Mouse (Mus musculus) lung, embryonic 16.5 days (tissue): Measurements from ENCODE around the gene Taf4. TPM values are rescaled to one million over a fixed set of nuclear protein-coding genes. Genes with fewer than 3 reads are reported as not detected.

ENCODE experiments used
- ATAC-seq: fragments of 200-750 bp; cut with Nextera tagmentation; 2 replicates; pipeline ENCODE4 v1.8.0; 2017; ENCODE audit warnings: low read depth, mild to moderate bottlenecking, moderate library complexity
- H3K27ac ChIP-seq: fragments of 300-500 bp; sonication (generic); 2 replicates; pipeline ENCODE4 v1.5.1; 2014; ENCODE audit warnings: mild to moderate bottlenecking, control low read depth, low read length
- H3K27me3 ChIP-seq: fragments of 300-500 bp; sonication (generic); 2 replicates; pipeline ENCODE4 v1.6.1; 2014; ENCODE audit warnings: low read depth, low read length, mixed read lengths; ENCODE audit not compliant: control insufficient read depth, insufficient read depth
- H3K36me3 ChIP-seq: fragments of 300-500 bp; sonication (generic); 2 replicates; pipeline ENCODE4 v1.6.1; 2014; ENCODE audit warnings: low read length; ENCODE audit not compliant: control insufficient read depth, insufficient read depth
- H3K4me1 ChIP-seq: fragments of 300-500 bp; sonication (generic); replicated peaks from 2 replicates; pipeline ENCODE4 v1.6.1; 2014; ENCODE audit warnings: low read length, mixed read lengths; ENCODE audit not compliant: control insufficient read depth, insufficient read depth
- H3K4me2 ChIP-seq: fragments of 300-500 bp; sonication (generic); 2 replicates; pipeline ENCODE4 v1.6.1; 2014; ENCODE audit warnings: low read depth, low read length, control low read depth
- H3K4me3 ChIP-seq: fragments of 300-500 bp; sonication (generic); 2 replicates; pipeline ENCODE4 v1.5.1; 2014; ENCODE audit warnings: mild to moderate bottlenecking, low read length, control low read depth
- H3K9ac ChIP-seq: fragments of 300-500 bp; sonication (generic); 2 replicates; pipeline ENCODE4 v1.6.1; 2014; ENCODE audit warnings: low read length, control low read depth
- H3K9me3 ChIP-seq: fragments of 300-500 bp; sonication (generic); 2 replicates; pipeline ENCODE4 v1.6.1; 2016; ENCODE audit warnings: low read length; ENCODE audit not compliant: control insufficient read depth
- WGBS: fragments of 180-500 bp; shearing (Covaris S2); extraction: QIAGEN DNeasy Blood & Tissue Kit; methylation state at CpG from one replicate; pipeline ENCODE4 v1.1.7; 2014; 5-methylcytosine and 5-hydroxymethylcytosine counted together
- polyA plus RNA-seq: library from polyadenylated mRNA; unstranded; fragments of >200 nt; fragmentation: Nextera tagmentation; extraction: Ambion mirVana; gene quantifications from 2 replicates; pipeline ENCODE4 v1.2.1, GENCODE M21; 2015

Taf4 gene
- polyA plus RNA-seq, 1 experiment from 2014 or later: 3.0 TPM

- 76% methylated on average over 6 of the region's 6 CpGs for WGBS
- peaks cover 14% of the 10 kb centered on the region for H3K4me1 ChIP-seq
- ATAC-seq: no peak
Observed at GRCm38 (mm10) chr2:179960327-179960726, 16.1 kb downstream of the Taf4 start.

GRCm38 (mm10) chr2:179959391-179959790 lies 17.1 kb downstream of the Taf4 start:
- no peaks in the 10 kb centered on the region for H3K36me3 ChIP-seq
- 21% methylated on average over 3 of the region's 3 CpGs for WGBS
- H3K4me2 ChIP-seq: no peak overlapping the region
- no peak overlapping the region for H3K4me3 ChIP-seq
- no peak for ATAC-seq
- no peaks in the 10 kb centered on the region for H3K9me3 ChIP-seq
- no peak overlapping the region for H3K9ac ChIP-seq
- H3K27me3 ChIP-seq: no peaks in the 10 kb centered on the region
- peaks cover 12% of the 10 kb centered on the region for H3K4me1 ChIP-seq
- H3K27ac ChIP-seq: no peak overlapping the region

More at GRCm38 (mm10) chr2:179960327-179960726, 16.1 kb downstream of the Taf4 start:
- Histone ChIP-seq H3K27ac (no peak overlapping the region), H3K4me2 (no peak overlapping the region), H3K4me3 (no peak overlapping the region), H3K9me3 (no peaks in the 10 kb centered on the region), H3K27me3 (no peaks in the 10 kb centered on the region), H3K36me3 (no peaks in the 10 kb centered on the region), H3K9ac (no peak overlapping the region)

- WGBS: 52% methylated on average over 14 of the region's 14 CpGs
Observed at GRCm38 (mm10) chr2:179951542-179952524, 24.6 kb downstream of the Taf4 start.

GRCm38 (mm10) chr2:179948820-179949219 lies 27.6 kb downstream of the Taf4 start:
- no peaks in the 10 kb centered on the region for H3K27me3 ChIP-seq
- H3K4me2 ChIP-seq: no peak overlapping the region
- no peaks in the 10 kb centered on the region for H3K9me3 ChIP-seq
- H3K4me1 ChIP-seq: peaks cover 23% of the 10 kb centered on the region
- 79% methylated on average over 5 of the region's 5 CpGs for WGBS
- no peak for ATAC-seq
- no peak overlapping the region for H3K27ac ChIP-seq
- H3K36me3 ChIP-seq: no peaks in the 10 kb centered on the region
- no peak overlapping the region for H3K4me3 ChIP-seq
- H3K9ac ChIP-seq: no peak overlapping the region

More at GRCm38 (mm10) chr2:179951542-179952524, 24.6 kb downstream of the Taf4 start:
- no peak overlapping the region for H3K4me2 ChIP-seq
- no peaks in the 10 kb centered on the region for H3K27me3 ChIP-seq
- peaks cover 12% of the 10 kb centered on the region for H3K4me1 ChIP-seq
- H3K9ac ChIP-seq: no peak overlapping the region
- H3K4me3 ChIP-seq: no peak overlapping the region
- H3K9me3 ChIP-seq: no peaks in the 10 kb centered on the region
- no peaks in the 10 kb centered on the region for H3K36me3 ChIP-seq
- ATAC-seq: 0 out of 2 replicates have a peak, but pooled peaks have one; percentile 67
- H3K27ac ChIP-seq: no peak overlapping the region

- no peak overlapping the region for H3K4me3 ChIP-seq
- H3K4me1 ChIP-seq: peaks cover 20% of the 10 kb centered on the region
- H3K27ac ChIP-seq: no peak overlapping the region
- H3K9ac ChIP-seq: no peak overlapping the region
- no peak overlapping the region for H3K4me2 ChIP-seq
- 52% methylated on average over 5 of the region's 5 CpGs for WGBS
- no peak for ATAC-seq
- H3K36me3 ChIP-seq: no peaks in the 10 kb centered on the region
- no peaks in the 10 kb centered on the region for H3K9me3 ChIP-seq
- no peaks in the 10 kb centered on the region for H3K27me3 ChIP-seq
Observed at GRCm38 (mm10) chr2:179947607-179948006, 28.8 kb downstream of the Taf4 start.

- Histone ChIP-seq H3K4me1 (peaks cover 12% of the 10 kb centered on the region), H3K27me3 (no peaks in the 10 kb centered on the region), H3K9me3 (no peaks in the 10 kb centered on the region), H3K4me2 (no peak overlapping the region), H3K9ac (no peak overlapping the region), H3K27ac (no peak overlapping the region), H3K36me3 (no peaks in the 10 kb centered on the region), H3K4me3 (no peak overlapping the region)
- ATAC-seq: no peak
- 84% methylated on average over 6 of the region's 6 CpGs for WGBS
Observed at GRCm38 (mm10) chr2:179946496-179946895, 29.9 kb downstream of the Taf4 start.

- H3K4me1 ChIP-seq: peaks cover 10% of the 10 kb centered on the region
- H3K27ac ChIP-seq: no peak overlapping the region
- H3K27me3 ChIP-seq: no peaks in the 10 kb centered on the region
- H3K9me3 ChIP-seq: no peaks in the 10 kb centered on the region
- 43% methylated on average over 4 of the region's 4 CpGs for WGBS
- no peak for ATAC-seq
- no peak overlapping the region for H3K4me3 ChIP-seq
- no peak overlapping the region for H3K4me2 ChIP-seq
- no peaks in the 10 kb centered on the region for H3K36me3 ChIP-seq
- no peak overlapping the region for H3K9ac ChIP-seq
Observed at GRCm38 (mm10) chr2:179945051-179945450, 31.4 kb downstream of the Taf4 start.

- H3K9ac ChIP-seq: no peak overlapping the region
- H3K9me3 ChIP-seq: no peaks in the 10 kb centered on the region
- H3K4me1 ChIP-seq: peaks cover 10% of the 10 kb centered on the region
- H3K27ac ChIP-seq: no peak overlapping the region
- no peak overlapping the region for H3K4me3 ChIP-seq
- H3K4me2 ChIP-seq: no peak overlapping the region
- H3K36me3 ChIP-seq: no peaks in the 10 kb centered on the region
- H3K27me3 ChIP-seq: no peaks in the 10 kb centered on the region
- WGBS: 94% methylated on average over 1 of the region's 1 CpGs
- no peak for ATAC-seq
Observed at GRCm38 (mm10) chr2:179941696-179942095, 34.8 kb downstream of the Taf4 start.

GRCm38 (mm10) chr2:179937091-179937490 lies 39.4 kb downstream of the Taf4 start:
- WGBS: 57% methylated on average over 4 of the region's 4 CpGs
- Histone ChIP-seq H3K36me3 (peaks cover 2% of the 10 kb centered on the region; the same call in 1 of the 2 replicates), H3K27me3 (no peaks in the 10 kb centered on the region), H3K4me2 (no peak overlapping the region), H3K4me1 (no peaks in the 10 kb centered on the region), H3K9ac (no peak overlapping the region), H3K9me3 (no peaks in the 10 kb centered on the region), H3K4me3 (no peak overlapping the region), H3K27ac (no peak overlapping the region)
- no peak for ATAC-seq
